Mouse (Mus musculus) kidney, postnatal 36 days (tissue): ENCODE measurements around the gene Elovl3.
A peak's percentile ranks its signal among the peaks of the same experiment; 100 is the strongest.
"Not testable (repeated sequence)": the region's sequence is repeated elsewhere in the genome, so short reads cannot be mapped to it uniquely, and the experiment has no call there.

Source experiments
- DNase-seq, 2 experiments: peaks; one replicate each; pipeline ENCODE4 v3.0.0; 2021 to 2022; ENCODE audit warnings: mixed read lengths in 2 of 2

Elovl3 gene

DNA sequence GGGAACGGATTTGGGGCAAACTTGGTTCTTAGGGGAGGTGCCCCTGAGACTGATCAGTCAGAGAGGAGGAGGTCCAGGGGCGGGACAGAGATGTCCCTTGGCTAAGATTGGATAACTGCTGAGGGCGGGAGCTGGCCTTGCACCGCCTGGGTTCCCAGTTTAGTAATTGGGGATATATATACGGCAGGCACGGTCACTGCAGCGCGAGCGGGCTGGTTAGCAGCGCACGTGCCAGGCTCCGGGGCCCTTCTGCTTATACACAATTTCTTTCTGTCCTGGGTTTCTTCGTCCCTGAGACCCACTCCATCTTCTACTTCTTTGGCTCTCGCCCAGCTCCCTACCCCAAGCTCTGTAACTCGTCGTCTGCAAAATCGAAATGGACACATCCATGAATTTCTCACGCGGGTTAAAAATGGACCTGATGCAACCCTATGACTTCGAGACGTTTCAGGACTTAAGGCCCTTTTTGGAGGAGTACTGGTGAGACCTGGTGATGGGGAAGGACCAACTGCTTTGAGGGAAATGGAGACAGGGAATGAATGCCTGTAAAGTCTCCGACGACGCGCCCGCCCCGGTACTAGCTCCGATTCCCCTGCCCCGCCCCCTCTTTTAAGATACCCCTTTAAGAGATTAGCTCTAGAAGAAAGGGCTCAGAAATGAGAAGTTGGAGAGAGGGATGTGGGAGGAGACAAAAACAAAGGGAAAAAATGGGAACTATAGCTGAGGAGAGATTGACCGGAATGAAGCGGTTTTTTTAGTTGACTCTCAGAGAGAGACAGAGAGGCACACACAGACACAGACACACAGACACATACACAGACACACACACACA, at the start of gene Elovl3:
Elovl3 (plus strand) TSS at position 204 of the 832 bp plus-strand sequence.
- DNase-seq: peak; percentile 42 to 43

DNA sequence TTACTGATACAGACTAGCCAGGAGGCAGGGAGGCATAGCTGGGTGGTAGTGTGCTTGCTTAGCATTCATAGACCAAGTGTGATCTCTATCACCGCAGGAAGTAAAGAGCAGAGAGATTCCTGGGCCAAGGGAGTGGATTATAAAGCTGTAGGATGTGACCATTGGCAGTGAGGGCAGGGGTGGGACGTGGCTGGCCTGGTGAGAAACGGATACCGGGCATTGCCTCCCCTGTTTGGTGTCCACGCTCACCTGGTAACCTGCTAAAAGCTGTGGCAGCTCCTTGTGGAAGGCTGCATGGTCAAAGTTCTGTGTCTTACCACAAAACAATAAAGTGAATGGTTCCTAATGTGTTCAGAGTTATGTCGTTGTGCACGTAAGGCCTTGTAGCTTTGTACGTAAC, 46.5 kb upstream of the Elovl3 start:
- no peak for DNase-seq

GRCm38 (mm10) chr19:46086337-46086736, 45.4 kb upstream of the Elovl3 start:
- DNase-seq: peak; percentile 38 to 77

DNA sequence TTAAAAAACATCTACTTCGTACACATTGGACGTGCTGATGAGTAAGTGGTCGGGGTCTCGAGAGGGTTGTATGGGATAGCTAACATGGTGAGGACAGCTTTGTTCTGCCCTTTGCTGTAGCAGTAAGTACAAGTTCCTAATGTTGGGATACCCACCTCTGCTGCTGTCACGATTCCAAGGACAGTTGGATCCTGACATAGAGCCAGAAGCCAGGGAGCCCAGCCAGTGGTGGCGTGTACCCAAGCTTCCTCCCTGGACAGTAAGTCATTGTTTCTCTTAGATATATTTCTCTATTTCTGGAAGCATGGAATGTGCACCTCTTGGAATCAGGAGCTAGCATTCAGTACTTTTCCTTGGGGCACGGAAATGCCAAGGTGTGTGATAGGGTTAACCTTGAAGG, 43.8 kb upstream of the Elovl3 start:
- peak in 1 of 2 experiments; percentile 16 for DNase-seq

- no peak for DNase-seq
These were observed 40.1 kb upstream of the Elovl3 start for GRCm38 (mm10) chr19:46091641-46092040.

DNA sequence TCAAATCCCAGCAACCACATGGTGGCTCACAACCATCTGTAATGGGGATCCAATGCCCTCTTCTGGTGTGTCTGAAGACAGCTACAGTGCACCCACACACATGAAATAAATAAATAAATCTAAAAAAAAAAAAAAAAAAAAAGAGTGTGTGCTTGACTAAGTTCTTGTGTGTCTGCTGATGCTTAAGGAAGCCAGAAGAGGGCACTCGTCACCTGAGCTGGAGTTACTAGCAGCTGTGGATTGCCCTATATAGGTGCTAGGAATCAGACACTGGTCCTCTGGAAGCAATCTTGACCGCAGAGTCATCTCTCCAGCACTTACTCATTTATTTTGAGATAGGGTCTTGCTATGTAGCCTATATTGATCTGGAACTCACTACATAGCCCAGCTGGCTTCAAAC, 37.6 kb upstream of the Elovl3 start:
- no peak for DNase-seq

DNA sequence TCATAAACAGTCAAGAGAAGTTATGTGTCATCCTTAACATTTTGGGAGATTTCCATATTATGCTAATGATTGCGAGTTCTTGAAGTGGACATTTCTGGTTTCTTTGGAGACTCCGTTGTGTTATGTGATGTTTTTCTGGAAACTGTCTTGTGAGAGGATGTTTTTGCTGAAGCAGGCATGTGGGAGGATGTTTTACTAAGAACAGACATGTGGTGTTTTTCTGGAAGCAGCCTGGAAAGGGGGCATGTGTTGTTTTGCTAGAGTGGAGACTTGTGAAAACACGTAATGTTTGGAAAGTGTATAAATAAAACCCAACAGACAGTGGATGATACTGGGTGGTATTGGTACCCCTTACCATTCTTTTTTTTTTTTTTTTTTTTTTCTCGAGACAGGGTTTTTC, 36.4 kb upstream of the Elovl3 start:
- no peak for DNase-seq

GRCm38 (mm10) chr19:46096396-46096795, 35.3 kb upstream of the Elovl3 start:
- no peak for DNase-seq

- DNase-seq: no peak
These were observed 32.1 kb upstream of the Elovl3 start for GRCm38 (mm10) chr19:46099561-46099960.

GRCm38 (mm10) chr19:46103437-46104186, 28.1 kb upstream of the Elovl3 start:
- no peak for DNase-seq

DNA sequence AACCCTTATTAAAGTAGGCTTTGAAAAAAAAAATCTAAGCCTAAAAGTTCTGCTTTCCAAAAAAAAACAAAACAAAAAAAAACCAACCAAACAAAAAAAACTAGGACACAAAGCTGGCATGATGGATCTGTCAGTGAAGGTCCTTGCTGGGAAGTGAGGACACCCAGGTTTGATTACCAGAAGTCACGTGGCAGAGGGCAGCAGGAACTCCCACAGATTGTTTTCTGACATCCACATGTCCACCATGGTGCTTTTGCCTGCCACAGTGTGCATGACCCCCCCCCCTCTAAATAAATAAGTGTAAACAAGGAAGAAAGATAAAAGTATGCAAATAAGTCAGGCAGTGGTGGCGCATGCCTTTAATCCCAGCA, 27.5 kb upstream of the Elovl3 start:
- DNase-seq: no peak

DNA sequence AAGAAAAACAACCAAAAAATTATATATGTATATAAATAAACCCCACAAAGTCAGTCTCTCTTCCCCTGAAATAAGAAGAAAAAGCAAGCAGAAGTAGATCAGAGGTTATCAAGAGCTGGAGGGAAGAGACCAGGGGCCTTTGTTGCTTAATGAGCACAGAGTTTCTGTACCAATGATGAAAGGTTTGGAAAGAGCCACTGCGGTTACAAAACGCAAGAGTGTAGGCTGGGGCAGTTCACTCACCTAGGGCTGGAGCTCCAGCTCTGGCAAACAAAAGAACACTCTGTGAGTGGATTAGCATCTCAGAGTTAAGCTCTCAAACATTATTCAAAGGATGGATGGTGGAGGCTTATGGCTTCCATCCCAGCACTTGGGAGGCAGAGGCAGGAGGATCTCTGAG, 21.5 kb upstream of the Elovl3 start:
- no peak for DNase-seq

DNA sequence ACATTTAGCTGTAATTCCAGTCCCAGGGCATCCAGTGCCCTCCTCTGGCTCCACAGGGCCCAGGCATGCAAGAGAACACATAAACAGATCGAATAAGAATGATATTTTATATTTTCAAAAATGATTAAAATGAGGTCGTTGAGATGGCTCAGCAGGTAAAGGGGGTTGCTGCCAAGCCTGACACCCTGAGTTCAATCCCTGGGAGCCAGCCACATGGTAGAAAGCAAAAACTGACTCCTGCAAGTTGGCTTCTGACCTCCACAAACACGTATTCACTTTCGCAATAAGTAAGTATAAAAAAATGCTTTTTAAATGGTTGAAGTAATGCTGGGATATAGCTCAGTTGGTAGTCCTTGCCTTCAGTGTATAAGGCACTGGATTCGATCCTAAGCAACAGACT, 20.9 kb upstream of the Elovl3 start:
- no peak for DNase-seq

GRCm38 (mm10) chr19:46114617-46115016, 17.1 kb upstream of the Elovl3 start:
- DNase-seq: no peak

DNA sequence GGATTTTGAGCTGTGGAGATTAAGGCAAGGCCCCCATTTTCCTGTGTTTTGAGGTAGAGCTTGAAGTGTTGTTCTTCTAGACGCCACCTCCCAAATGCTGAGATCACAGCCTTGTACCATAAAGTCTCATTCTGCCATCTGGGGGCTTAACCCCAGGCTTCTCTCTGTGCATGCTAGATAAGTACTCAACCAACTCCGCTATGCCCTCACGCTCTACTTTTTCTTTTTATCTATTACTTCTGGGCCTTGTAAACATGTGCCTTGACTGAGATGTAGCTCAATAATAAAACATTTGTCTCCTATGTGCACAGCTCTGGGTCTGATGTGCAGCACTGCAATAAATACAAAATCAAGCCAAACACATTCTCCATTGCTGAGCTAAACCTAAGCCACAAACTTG, 12.2 kb upstream of the Elovl3 start:
- DNase-seq: no peak

- DNase-seq: no peak
These were observed 10.8 kb upstream of the Elovl3 start for GRCm38 (mm10) chr19:46120872-46121271.

GRCm38 (mm10) chr19:46123876-46124275, 7.8 kb upstream of the Elovl3 start:
- DNase-seq: no peak

DNA sequence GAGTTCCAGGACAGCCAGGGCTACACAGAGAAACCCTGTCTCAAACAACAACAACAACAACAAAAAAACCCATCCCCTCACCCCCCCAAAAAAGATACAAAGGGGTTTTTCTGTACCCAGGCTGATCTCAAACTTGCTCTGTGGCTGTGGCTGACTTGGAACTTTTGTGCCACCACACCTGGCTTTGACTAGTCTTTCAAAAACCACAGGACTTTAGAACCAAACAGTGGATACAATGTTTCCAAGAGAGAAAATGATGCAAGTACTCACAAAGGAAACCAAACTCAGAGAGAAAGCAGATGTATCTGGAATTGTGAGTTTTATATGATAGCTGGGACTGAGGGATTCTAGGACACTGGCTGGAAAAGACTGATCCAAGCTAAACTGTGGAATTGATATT, 7.0 kb upstream of the Elovl3 start:
- no peak for DNase-seq

GRCm38 (mm10) chr19:46126301-46126700, 5.4 kb upstream of the Elovl3 start:
- DNase-seq: no peak

DNA sequence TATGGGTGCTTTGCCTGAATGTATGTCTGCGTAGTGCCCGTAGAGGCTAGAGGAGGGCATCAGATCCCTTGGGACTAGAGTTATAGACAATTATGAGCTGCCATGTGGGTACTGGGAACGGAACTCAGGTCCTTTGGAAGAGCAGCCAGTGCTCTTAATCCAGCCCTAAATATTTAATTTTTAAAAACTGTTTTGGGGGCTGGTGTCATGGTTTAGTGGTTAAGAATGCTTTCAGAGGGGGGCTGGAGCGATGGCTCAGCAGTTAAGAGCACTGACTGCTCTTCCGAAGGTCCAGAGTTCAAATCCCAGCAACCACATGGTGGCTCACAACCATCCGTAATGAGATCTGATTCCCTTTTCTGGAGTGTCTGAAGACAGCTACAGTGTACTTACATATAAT, 2.0 kb upstream of the Elovl3 start:
- not testable (repeated sequence) for DNase-seq

GRCm38 (mm10) chr19:46131283-46131682, 414 bp upstream of the Elovl3 start:
- no peak for DNase-seq

GRCm38 (mm10) chr19:46132577-46132976, 880 bp downstream of the Elovl3 start:
- DNase-seq: no peak

DNA sequence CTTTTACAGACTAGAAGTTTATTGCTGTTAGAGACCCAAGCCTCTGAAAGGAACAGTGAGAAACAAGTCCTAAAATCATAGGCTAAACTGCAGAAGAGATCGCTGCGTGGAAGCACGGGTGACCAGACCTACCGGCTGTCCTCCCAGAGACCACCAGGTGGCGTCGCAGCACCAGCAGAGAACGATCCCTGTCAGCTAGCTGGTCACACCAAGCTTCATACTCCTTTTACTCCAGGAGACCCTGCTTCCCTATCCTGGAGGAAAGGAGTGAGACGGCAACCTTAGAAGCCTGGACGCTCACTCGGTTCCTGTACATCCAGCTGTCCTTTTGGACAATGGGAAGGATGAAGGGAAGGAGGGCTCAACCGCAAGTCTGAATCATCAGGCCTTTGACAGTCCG, 3.6 kb downstream of the Elovl3 start:
- DNase-seq: peak; percentile 90 to 97
